Mouse (Mus musculus): ENCODE measurements around the gene Large1. TPM values are rescaled to one million over a fixed set of nuclear protein-coding genes. Genes with fewer than 3 reads are reported as not detected.
"Not testable (repeated sequence)": the region's sequence is repeated elsewhere in the genome, so short reads cannot be mapped to it uniquely, and the experiment has no call there.

The Large1 gene
- polyA plus RNA-seq, 1 experiment from 2014 or later: 8.2 TPM

GRCm38 (mm10) chr8:73018241-73018640, 335.1 kb downstream of the Large1 start:
- H3K4me3 ChIP-seq: no peak overlapping the region
- ATAC-seq (ENCODE audit: insufficient number of reproducible peaks, low FRiP score): no peak
- no peaks in the 10 kb centered on the region for H3K9me3 ChIP-seq (replicated peaks)
- H3K36me3 ChIP-seq: no peaks in the 10 kb centered on the region
- H3K4me1 ChIP-seq (replicated peaks): no peaks in the 10 kb centered on the region
- H3K27me3 ChIP-seq (replicated peaks): no peaks in the 10 kb centered on the region
- H3K27ac ChIP-seq (ENCODE audit: poor library complexity, severe bottlenecking): no peak overlapping the region
- WGBS: 95% methylated on average over 1 of the region's 1 CpGs
- no peak overlapping the region for H3K9ac ChIP-seq
- no peak overlapping the region for H3K4me2 ChIP-seq

GRCm38 (mm10) chr8:73017601-73018000, 335.7 kb downstream of the Large1 start:
- Histone ChIP-seq H3K27me3 (replicated peaks) (no peaks in the 10 kb centered on the region), H3K27ac (ENCODE audit: poor library complexity, severe bottlenecking) (no peak overlapping the region), H3K4me2 (no peak overlapping the region), H3K4me1 (replicated peaks) (no peaks in the 10 kb centered on the region), H3K4me3 (no peak overlapping the region), H3K9ac (no peak overlapping the region), H3K36me3 (no peaks in the 10 kb centered on the region), H3K9me3 (replicated peaks) (no peaks in the 10 kb centered on the region)
- WGBS: 84% methylated on average over 1 of the region's 1 CpGs
- ATAC-seq (ENCODE audit: insufficient number of reproducible peaks, low FRiP score): no peak

- Histone ChIP-seq H3K4me1 (replicated peaks) (no peaks in the 10 kb centered on the region), H3K36me3 (no peaks in the 10 kb centered on the region), H3K9ac (no peak overlapping the region), H3K4me2 (no peak overlapping the region), H3K27ac (ENCODE audit: poor library complexity, severe bottlenecking) (no peak overlapping the region), H3K4me3 (no peak overlapping the region), H3K9me3 (replicated peaks) (no peaks in the 10 kb centered on the region), H3K27me3 (replicated peaks) (no peaks in the 10 kb centered on the region)
- ATAC-seq (ENCODE audit: insufficient number of reproducible peaks, low FRiP score): no peak
- 86% methylated on average over 2 of the region's 2 CpGs for WGBS
Measured at GRCm38 (mm10) chr8:73016303-73016702, 337.0 kb downstream of the Large1 start.

- no peak overlapping the region for H3K27ac ChIP-seq (ENCODE audit: poor library complexity, severe bottlenecking)
- H3K4me1 ChIP-seq (replicated peaks): 0 out of 2 replicates have a peak, but pooled peaks cover 3% of the 10 kb centered on the region
- WGBS: 47% methylated on average over 2 of the region's 2 CpGs
- no peak overlapping the region for H3K9ac ChIP-seq
- ATAC-seq (ENCODE audit: insufficient number of reproducible peaks, low FRiP score): no peak
- H3K4me2 ChIP-seq: no peak overlapping the region
- H3K4me3 ChIP-seq: no peak overlapping the region
- H3K9me3 ChIP-seq (replicated peaks): no peaks in the 10 kb centered on the region
- H3K36me3 ChIP-seq: no peaks in the 10 kb centered on the region
- H3K27me3 ChIP-seq (replicated peaks): no peaks in the 10 kb centered on the region
Measured at GRCm38 (mm10) chr8:73007489-73007888, 345.9 kb downstream of the Large1 start.

DNA sequence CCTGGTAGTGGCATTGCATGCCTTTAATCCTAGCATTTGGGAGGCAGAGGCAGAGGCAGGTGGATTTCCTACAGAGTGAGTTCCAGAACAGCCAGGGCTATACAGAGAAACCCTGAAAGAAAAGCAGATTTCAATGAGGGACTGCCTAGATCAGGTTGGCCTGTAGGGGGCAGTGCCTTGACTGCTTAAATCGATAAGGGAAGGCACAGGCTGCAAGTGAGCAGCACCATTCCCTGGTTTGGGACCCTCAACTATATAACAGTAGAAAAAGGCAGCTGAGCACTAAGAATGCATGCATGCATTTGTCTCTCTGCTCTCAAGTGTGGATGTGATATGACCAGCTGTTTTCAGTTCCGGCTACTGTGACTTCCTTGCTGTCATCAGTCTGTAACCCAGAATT, 349.5 kb downstream of the Large1 start:
- ATAC-seq (ENCODE audit: insufficient number of reproducible peaks, low FRiP score): no peak
- 41% methylated on average over 2 of the region's 2 CpGs for WGBS

DNA sequence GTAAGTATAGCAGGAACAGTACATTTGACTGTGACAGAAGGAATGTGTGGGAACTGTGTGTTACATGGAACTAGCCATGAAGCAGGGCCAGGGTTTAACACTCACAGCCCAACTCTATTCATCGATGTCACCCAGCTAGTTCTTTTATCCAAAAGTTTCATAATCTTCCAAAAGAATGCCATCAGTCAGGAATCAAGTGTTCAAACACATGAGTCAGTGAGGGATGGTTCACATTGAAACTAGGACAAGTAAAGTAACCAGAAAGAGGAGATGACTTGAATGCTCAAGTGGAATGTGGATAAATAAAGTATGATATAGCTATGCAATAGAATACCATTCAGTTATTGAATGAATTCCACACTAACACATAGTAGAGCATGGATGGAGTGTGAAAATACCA, 359.5 kb downstream of the Large1 start:
- Histone ChIP-seq H3K9ac (no peak overlapping the region), H3K4me2 (no peak overlapping the region), H3K27me3 (replicated peaks) (no peaks in the 10 kb centered on the region), H3K36me3 (no peaks in the 10 kb centered on the region), H3K4me1 (replicated peaks) (no peaks in the 10 kb centered on the region), H3K9me3 (replicated peaks) (no peaks in the 10 kb centered on the region), H3K27ac (ENCODE audit: poor library complexity, severe bottlenecking) (no peak overlapping the region), H3K4me3 (no peak overlapping the region)
- no peak for ATAC-seq (ENCODE audit: insufficient number of reproducible peaks, low FRiP score)
- WGBS: 90% methylated on average over 1 of the region's 1 CpGs

More for the DNA sequence above, 349.5 kb downstream of the Large1 start:
- no peaks in the 10 kb centered on the region for H3K9me3 ChIP-seq (replicated peaks)
- H3K4me1 ChIP-seq (replicated peaks): 0 out of 2 replicates have a peak, but pooled peaks cover 3% of the 10 kb centered on the region
- no peak overlapping the region for H3K4me2 ChIP-seq
- H3K4me3 ChIP-seq: no peak overlapping the region
- no peak overlapping the region for H3K27ac ChIP-seq (ENCODE audit: poor library complexity, severe bottlenecking)
- no peaks in the 10 kb centered on the region for H3K27me3 ChIP-seq (replicated peaks)
- H3K9ac ChIP-seq: no peak overlapping the region
- H3K36me3 ChIP-seq: no peaks in the 10 kb centered on the region

GRCm38 (mm10) chr8:72990425-72990824, 362.9 kb downstream of the Large1 start:
- no peaks in the 10 kb centered on the region for H3K4me1 ChIP-seq (replicated peaks)
- no peaks in the 10 kb centered on the region for H3K36me3 ChIP-seq
- no peak for ATAC-seq (ENCODE audit: insufficient number of reproducible peaks, low FRiP score)
- H3K4me3 ChIP-seq: no peak overlapping the region
- H3K27me3 ChIP-seq (replicated peaks): no peaks in the 10 kb centered on the region
- no peak overlapping the region for H3K4me2 ChIP-seq
- H3K9me3 ChIP-seq (replicated peaks): no peaks in the 10 kb centered on the region
- WGBS: 78% methylated on average over 2 of the region's 2 CpGs
- no peak overlapping the region for H3K27ac ChIP-seq (ENCODE audit: poor library complexity, severe bottlenecking)
- H3K9ac ChIP-seq: no peak overlapping the region

- no peak for ATAC-seq (ENCODE audit: insufficient number of reproducible peaks, low FRiP score)
- H3K9me3 ChIP-seq (replicated peaks): no peaks in the 10 kb centered on the region
- no peak overlapping the region for H3K4me2 ChIP-seq
- no peak overlapping the region for H3K4me3 ChIP-seq
- H3K36me3 ChIP-seq: no peaks in the 10 kb centered on the region
- H3K9ac ChIP-seq: no peak overlapping the region
- H3K4me1 ChIP-seq (replicated peaks): peaks cover 8% of the 10 kb centered on the region
- H3K27ac ChIP-seq (ENCODE audit: poor library complexity, severe bottlenecking): no peak overlapping the region
- H3K27me3 ChIP-seq (replicated peaks): no peaks in the 10 kb centered on the region
- WGBS: 88% methylated on average over 1 of the region's 1 CpGs
Measured at GRCm38 (mm10) chr8:72982832-72983231, 370.5 kb downstream of the Large1 start.

- Histone ChIP-seq H3K4me2 (no peak overlapping the region), H3K27me3 (replicated peaks) (no peaks in the 10 kb centered on the region), H3K27ac (ENCODE audit: poor library complexity, severe bottlenecking) (no peak overlapping the region), H3K9ac (no peak overlapping the region), H3K4me1 (replicated peaks) (no peaks in the 10 kb centered on the region), H3K36me3 (no peaks in the 10 kb centered on the region), H3K4me3 (no peak overlapping the region), H3K9me3 (replicated peaks) (peaks cover 5% of the 10 kb centered on the region; the same call in 1 of the 2 replicates)
- whole genome bisulfite sequencing: 79% methylated on average over 3 of the region's 3 CpGs
- ATAC-seq (ENCODE audit: insufficient number of reproducible peaks, low FRiP score): no peak
Measured at GRCm38 (mm10) chr8:72955074-72955473, 398.3 kb downstream of the Large1 start.

DNA sequence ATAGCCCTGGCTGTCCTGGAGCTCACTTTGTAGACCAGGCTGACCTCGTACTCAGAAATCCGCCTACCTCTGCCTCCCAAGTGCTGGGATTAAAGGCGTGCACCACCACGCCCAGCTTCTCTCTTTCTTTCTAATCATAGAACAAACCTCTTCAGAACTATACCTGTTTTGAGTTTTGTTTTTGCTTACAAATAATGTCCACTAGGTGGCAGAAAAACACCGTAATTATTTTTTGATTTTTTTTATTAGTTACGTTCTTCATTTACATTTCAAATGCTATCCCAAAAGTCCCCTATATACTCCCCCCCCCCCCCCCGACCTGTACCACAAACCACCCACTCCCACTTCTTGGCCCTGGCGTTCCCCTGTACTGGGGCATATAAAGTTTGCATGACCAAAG, 411.9 kb downstream of the Large1 start:
- H3K27ac ChIP-seq (ENCODE audit: poor library complexity, severe bottlenecking); H3K9me3 ChIP-seq (replicated peaks); ATAC-seq (ENCODE audit: insufficient number of reproducible peaks, low FRiP score); H3K4me1 ChIP-seq (replicated peaks); H3K4me3 ChIP-seq; H3K9ac ChIP-seq; H3K27me3 ChIP-seq (replicated peaks); H3K4me2 ChIP-seq; H3K36me3 ChIP-seq: not testable (repeated sequence)
- WGBS: 72% methylated on average over 8 of the region's 8 CpGs

DNA sequence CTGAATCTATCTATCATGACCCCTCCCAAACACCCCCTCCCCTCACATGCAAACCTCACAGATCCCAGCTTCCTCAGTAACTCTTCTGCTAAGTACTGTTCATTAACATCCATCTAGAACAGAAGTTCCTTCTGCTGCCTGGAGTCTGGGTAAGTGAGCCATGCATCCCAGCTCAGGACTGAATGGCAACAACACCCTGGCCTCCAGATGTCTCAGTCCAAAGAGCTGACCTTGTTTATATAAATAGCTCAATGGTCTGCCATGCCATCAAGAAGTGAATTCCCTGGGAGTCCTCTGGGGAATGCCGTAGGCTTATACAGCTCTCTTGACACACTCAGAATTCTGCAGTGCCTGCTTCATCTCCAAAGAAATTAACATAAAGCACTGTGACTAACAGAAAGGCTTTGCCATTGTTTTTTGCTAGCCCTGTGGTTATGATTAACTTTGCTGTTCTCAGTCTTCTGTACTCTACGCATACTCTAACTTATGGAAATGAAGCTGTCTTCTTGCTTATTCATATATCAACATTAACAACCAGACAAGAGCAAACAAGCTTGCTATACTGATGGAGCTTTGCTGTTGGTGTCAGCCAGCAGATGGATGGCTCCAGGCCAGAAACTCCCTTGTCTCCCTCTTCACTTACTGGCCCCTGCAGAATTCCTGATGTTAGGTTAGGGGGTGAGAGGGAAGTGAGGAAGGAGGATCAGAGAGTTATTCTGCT, 434.0 kb downstream of the Large1 start:
- Histone ChIP-seq H3K27me3 (replicated peaks) (no peaks in the 10 kb centered on the region), H3K27ac (ENCODE audit: poor library complexity, severe bottlenecking) (peak overlapping the region; percentile 82), H3K4me2 (0 out of 2 replicates have a peak overlapping the region, but pooled peaks have one; percentile 6), H3K36me3 (no peaks in the 10 kb centered on the region), H3K9ac (no peak overlapping the region), H3K4me3 (no peak overlapping the region), H3K4me1 (replicated peaks) (peaks cover 16% of the 10 kb centered on the region), H3K9me3 (replicated peaks) (no peaks in the 10 kb centered on the region)
- WGBS: 57% methylated on average over 2 of the region's 2 CpGs
- peak; percentile 29; the same call in 1 of the 2 replicates for ATAC-seq (ENCODE audit: insufficient number of reproducible peaks, low FRiP score)

GRCm38 (mm10) chr8:72905491-72905890, 447.8 kb downstream of the Large1 start:
- H3K9ac ChIP-seq: no peak overlapping the region
- no peak overlapping the region for H3K4me3 ChIP-seq
- H3K27me3 ChIP-seq (replicated peaks): no peaks in the 10 kb centered on the region
- no peaks in the 10 kb centered on the region for H3K4me1 ChIP-seq (replicated peaks)
- no peak overlapping the region for H3K4me2 ChIP-seq
- WGBS: 82% methylated on average over 4 of the region's 4 CpGs
- ATAC-seq (ENCODE audit: insufficient number of reproducible peaks, low FRiP score): no peak
- no peak overlapping the region for H3K27ac ChIP-seq (ENCODE audit: poor library complexity, severe bottlenecking)
- H3K36me3 ChIP-seq: no peaks in the 10 kb centered on the region
- no peaks in the 10 kb centered on the region for H3K9me3 ChIP-seq (replicated peaks)

All from heart, embryonic 12.5 days (tissue).